Mouse (Mus musculus) midbrain, postnatal 0 days (tissue): ENCODE measurements at regions not wholly inside any gene's neighbourhood (a gene's known extent, or its start where the extent isn't known, plus 50 kb on each side); places are given as distances from the start of the nearest gene placed in this dataset.

Source experiments
- ATAC-seq: fragments of 200-750 bp; cut with Nextera tagmentation; 2 replicates; pipeline ENCODE4 v1.8.0; 2017; ENCODE audit warnings: moderate number of reproducible peaks, mild to moderate bottlenecking, moderate TSS enrichment, moderate library complexity; ENCODE audit not compliant: low FRiP score
- DNase-seq: peaks from one replicate; pipeline ENCODE4 v3.0.0-alpha.2; 2015; ENCODE audit warnings: low spot score
- H3K27ac ChIP-seq: fragments of 300-500 bp; sonication (generic); 2 replicates; pipeline ENCODE4 v1.5.1; 2014; ENCODE audit warnings: low read depth, mild to moderate bottlenecking, low read length, mixed read lengths
- H3K27me3 ChIP-seq: fragments of 300-500 bp; sonication (generic); 2 replicates; pipeline ENCODE4 v1.6.1; 2014; ENCODE audit warnings: low read length, control low read depth, mixed read lengths; ENCODE audit not compliant: insufficient read depth
- H3K36me3 ChIP-seq: fragments of 300-500 bp; sonication (generic); 2 replicates; pipeline ENCODE4 v1.6.1; 2014; ENCODE audit warnings: low read length, control low read depth, mixed read lengths; ENCODE audit not compliant: insufficient read depth
- H3K4me1 ChIP-seq: fragments of 300-500 bp; sonication (generic); 2 replicates; pipeline ENCODE4 v1.6.1; 2014; ENCODE audit warnings: mild to moderate bottlenecking, control low read depth, antibody characterized with exemption, low read length, mixed read lengths; ENCODE audit not compliant: insufficient read depth
- H3K4me2 ChIP-seq: fragments of 300-500 bp; sonication (generic); 2 replicates; pipeline ENCODE4 v1.6.1; 2014; ENCODE audit warnings: low read depth, mild to moderate bottlenecking, low read length, mixed read lengths; ENCODE audit not compliant: poor library complexity, severe bottlenecking
- H3K4me3 ChIP-seq: fragments of 300-500 bp; sonication (generic); 2 replicates; pipeline ENCODE4 v1.5.1; 2014; ENCODE audit warnings: low read depth, mild to moderate bottlenecking, low read length, moderate library complexity
- H3K9ac ChIP-seq: fragments of 300-500 bp; sonication (generic); replicated peaks from 2 replicates; pipeline ENCODE4 v1.6.1; 2014; ENCODE audit warnings: mild to moderate bottlenecking, low read length, moderate library complexity, mixed read lengths; ENCODE audit not compliant: poor library complexity, severe bottlenecking
- H3K9me3 ChIP-seq: fragments of 300-500 bp; sonication (generic); 2 replicates; pipeline ENCODE4 v1.6.1; 2016; ENCODE audit warnings: low read length, control low read depth
- CTCF ChIP-seq: IDR thresholded peaks from 2 replicates; pipeline ENCODE4 v1.5.1; 2016; ENCODE audit warnings: antibody characterized with exemption, mild to moderate bottlenecking
- WGBS: fragments of 180-500 bp; shearing (Covaris S2); extraction: QIAGEN DNeasy Blood & Tissue Kit; methylation state at CpG from one replicate; pipeline ENCODE4 v1.1.7; 2014; 5-methylcytosine and 5-hydroxymethylcytosine counted together

DNA sequence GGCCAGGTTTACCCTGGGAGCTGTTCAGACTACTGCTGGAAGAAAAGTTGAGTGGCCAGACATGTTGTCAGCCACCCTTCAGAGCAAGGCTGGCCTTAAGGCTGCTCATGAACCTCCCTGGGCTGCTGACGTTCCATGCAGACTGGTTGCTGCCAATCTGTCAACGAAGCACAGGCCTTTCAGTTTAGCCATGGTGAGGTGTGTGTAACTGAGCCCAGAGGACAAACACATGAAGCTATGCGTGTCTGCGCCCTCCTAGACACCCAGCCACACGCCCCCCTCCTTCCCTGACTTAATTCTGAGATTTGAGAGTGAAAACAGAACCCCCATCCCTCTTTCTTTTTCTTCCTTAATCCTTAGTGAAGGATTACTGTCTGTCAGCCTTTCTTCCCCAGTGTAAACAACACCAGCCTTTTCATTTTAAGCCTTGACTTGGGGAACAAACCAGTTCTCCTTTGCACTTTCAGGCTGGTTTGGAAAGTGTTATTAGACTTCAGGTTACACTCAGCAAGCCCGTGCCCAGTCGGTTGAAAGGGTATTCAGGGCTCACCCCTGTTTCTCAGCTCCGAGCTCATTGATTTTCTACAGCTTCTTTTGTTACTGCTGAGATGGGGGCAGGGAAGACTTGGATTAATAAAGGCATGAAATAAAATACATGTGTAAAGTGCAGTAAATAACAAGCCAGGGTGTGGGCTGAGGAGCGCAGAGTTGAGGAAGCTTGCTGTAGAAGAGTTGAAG is 379.4 kb downstream of the Dmrt2 start:
- 17% methylated on average over 9 of the region's 9 CpGs for WGBS
- H3K27ac ChIP-seq, result no peak overlapping the region
- H3K9ac ChIP-seq, result no peak overlapping the region
- DNase-seq (no peak), ATAC-seq (no peak; the same call in 1 of the 2 replicates)
- no peak for TF ChIP-seq CTCF
- H3K4me2 ChIP-seq, result no peak overlapping the region
- H3K4me3 ChIP-seq, result no peak overlapping the region
- no peaks in the 10 kb centered on the region for H3K9me3 ChIP-seq
- no peaks in the 10 kb centered on the region for H3K27me3 ChIP-seq
- H3K36me3 ChIP-seq, result no peaks in the 10 kb centered on the region
- peaks cover 4% of the 10 kb centered on the region; the same call in 1 of the 2 replicates for H3K4me1 ChIP-seq

DNA sequence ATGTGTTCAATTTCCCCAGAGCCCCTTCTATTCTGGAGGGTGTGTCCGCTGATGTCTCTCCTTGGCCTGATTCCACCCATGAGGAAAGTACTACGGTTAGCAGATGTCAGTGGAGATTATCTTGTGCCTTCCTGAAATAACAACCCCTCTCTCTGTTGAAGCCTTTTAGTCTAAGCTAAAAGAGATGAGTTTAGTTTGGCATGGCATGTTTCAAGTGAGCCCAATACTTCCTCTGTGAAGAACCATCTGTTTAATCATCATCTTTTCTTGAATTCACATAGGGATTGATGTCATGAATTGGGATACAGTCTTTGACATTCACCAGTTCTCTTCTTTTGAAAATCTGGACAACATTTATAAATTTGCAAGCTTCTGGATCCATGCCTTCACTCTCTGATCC is 387.5 kb downstream of the Dmrt2 start:
- H3K27me3 ChIP-seq, result no peaks in the 10 kb centered on the region
- H3K4me1 ChIP-seq, result no peaks in the 10 kb centered on the region
- ATAC-seq (no peak), DNase-seq (no peak)
- H3K9ac ChIP-seq, result no peak overlapping the region
- TF ChIP-seq CTCF, result no peak
- H3K9me3 ChIP-seq, result no peaks in the 10 kb centered on the region
- 84% methylated on average over 2 of the region's 2 CpGs for WGBS
- H3K27ac ChIP-seq, result no peak overlapping the region
- H3K4me2 ChIP-seq, result no peak overlapping the region
- no peaks in the 10 kb centered on the region for H3K36me3 ChIP-seq
- no peak overlapping the region for H3K4me3 ChIP-seq

DNA sequence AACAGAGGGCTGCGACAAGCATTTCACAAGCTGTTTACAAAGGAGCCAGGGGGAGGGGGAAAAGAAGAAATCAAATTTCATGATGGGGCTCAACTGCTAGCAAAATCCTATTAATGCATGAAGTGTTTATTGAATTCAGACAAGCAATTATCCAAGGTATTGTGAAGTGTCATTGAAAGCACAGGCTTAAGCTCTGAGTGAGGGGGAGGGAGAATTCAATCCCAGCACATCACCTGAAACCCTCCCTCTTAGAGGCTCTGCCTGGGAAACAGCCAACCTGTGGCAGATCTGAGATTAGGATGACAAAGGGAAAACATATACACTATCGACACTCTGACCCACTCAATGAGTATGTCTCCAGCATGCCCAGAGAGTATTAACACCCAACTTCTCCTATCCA is 396.3 kb downstream of the Dmrt2 start:
- H3K27ac ChIP-seq, result no peak overlapping the region
- no peak overlapping the region for H3K9ac ChIP-seq
- DNase-seq, result no peak
- H3K36me3 ChIP-seq, result no peaks in the 10 kb centered on the region
- TF ChIP-seq CTCF, result no peak
- no peaks in the 10 kb centered on the region for H3K9me3 ChIP-seq
- ATAC-seq, result no peak
- no peaks in the 10 kb centered on the region for H3K4me1 ChIP-seq
- H3K27me3 ChIP-seq, result no peaks in the 10 kb centered on the region
- H3K4me3 ChIP-seq, result no peak overlapping the region
- 37% methylated on average over 2 of the region's 2 CpGs for WGBS
- no peak overlapping the region for H3K4me2 ChIP-seq

DNA sequence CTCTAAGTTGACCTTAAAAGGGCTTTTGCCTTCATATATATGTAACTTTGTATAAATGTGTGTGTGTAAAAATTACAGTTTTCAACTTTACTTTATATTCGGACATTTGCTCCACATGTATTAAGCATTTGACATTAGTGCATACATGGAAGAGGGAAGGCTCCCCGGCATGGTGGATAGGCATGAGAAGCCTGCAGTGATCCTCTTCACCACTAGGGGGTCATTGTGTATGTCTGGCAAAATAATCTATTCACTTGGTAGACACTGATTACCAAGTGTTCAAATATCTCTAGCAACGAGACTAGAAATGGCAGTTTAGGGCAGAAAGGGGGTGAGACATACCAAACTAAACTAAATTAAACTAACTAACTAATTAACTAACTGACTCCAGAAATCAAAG is 397.7 kb downstream of the Dmrt2 start:
- H3K27ac ChIP-seq, result no peak overlapping the region
- H3K27me3 ChIP-seq, result no peaks in the 10 kb centered on the region
- H3K9ac ChIP-seq, result no peak overlapping the region
- no peaks in the 10 kb centered on the region for H3K4me1 ChIP-seq
- no peak overlapping the region for H3K4me3 ChIP-seq
- ATAC-seq, result no peak
- H3K9me3 ChIP-seq, result no peaks in the 10 kb centered on the region
- no peak overlapping the region for H3K4me2 ChIP-seq
- no peaks in the 10 kb centered on the region for H3K36me3 ChIP-seq
- no peak for DNase-seq
- WGBS, result 94% methylated on average over 3 of the region's 3 CpGs
- peak; percentile 27; the same call in 1 of the 2 replicates for TF ChIP-seq CTCF

DNA sequence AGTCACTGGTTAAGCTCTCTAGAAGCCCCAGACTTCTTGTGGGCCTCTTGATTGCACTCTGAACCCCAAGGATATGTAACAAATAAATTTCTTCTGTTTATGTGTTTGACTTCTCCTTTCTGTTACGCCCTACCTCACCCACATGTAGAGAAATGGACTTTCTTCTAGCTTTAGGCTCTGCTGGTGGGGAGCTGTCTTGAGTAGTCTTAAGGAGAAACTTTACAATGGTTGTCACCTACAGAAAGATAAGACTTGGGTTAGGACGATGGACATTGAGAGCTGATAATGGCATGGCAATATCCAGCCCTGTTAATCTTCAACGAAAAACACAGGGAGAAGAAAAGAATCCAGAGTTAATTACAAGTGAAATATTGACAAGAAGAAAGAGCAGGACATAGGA is 416.1 kb downstream of the Dmrt2 start:
- whole genome bisulfite sequencing, result 88% methylated on average over 3 of the region's 3 CpGs
- Histone ChIP-seq H3K36me3 (no peaks in the 10 kb centered on the region), H3K4me2 (no peak overlapping the region), H3K4me1 (no peaks in the 10 kb centered on the region), H3K27ac (no peak overlapping the region), H3K27me3 (no peaks in the 10 kb centered on the region), H3K4me3 (no peak overlapping the region), H3K9ac (no peak overlapping the region), H3K9me3 (no peaks in the 10 kb centered on the region)
- TF ChIP-seq CTCF, result no peak
- ATAC-seq (no peak), DNase-seq (no peak)

DNA sequence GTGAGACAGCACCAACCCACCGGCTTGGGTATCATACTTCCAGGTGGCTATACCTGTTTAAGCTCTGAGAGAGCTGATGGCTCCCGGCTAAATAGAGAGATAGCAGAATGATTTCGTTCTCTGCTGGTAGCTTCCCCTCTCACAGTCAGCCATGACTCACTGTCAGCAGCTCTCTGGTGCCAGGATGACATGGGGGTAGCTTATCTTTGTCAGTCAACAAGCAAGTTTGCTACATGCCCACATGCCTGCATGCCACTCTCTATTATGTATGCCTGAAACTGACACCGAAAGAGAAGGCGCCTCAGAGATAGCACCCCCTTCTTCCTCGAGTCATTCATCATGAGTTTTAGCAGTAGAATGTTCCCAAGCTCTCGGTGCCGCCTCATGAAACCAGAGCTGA is 419.2 kb downstream of the Dmrt2 start:
- Histone ChIP-seq H3K27ac (no peak overlapping the region), H3K9ac (no peak overlapping the region), H3K4me3 (no peak overlapping the region), H3K27me3 (no peaks in the 10 kb centered on the region), H3K4me1 (no peaks in the 10 kb centered on the region), H3K36me3 (no peaks in the 10 kb centered on the region), H3K9me3 (no peaks in the 10 kb centered on the region), H3K4me2 (no peak overlapping the region)
- WGBS, result 85% methylated on average over 8 of the region's 8 CpGs
- ATAC-seq (no peak), DNase-seq (no peak)
- TF ChIP-seq CTCF, result no peak
